Mouse (Mus musculus) thymus, adult 2 months (tissue): ENCODE data around the gene Esr1. TPM values are rescaled to one million over a fixed set of nuclear protein-coding genes. Genes with fewer than 3 reads are reported as not detected.
A peak's percentile ranks its signal among the peaks of the same experiment; 100 is the strongest.
"Not testable (repeated sequence)": the region's sequence is repeated elsewhere in the genome, so short reads cannot be mapped to it uniquely, and the experiment has no call there.

Source experiments
- DNase-seq: peaks from one replicate; pipeline ENCODE4 v3.0.0; 2021
- H3K27ac ChIP-seq: fragments of 200-500 bp; 2 replicates; pipeline ENCODE4 v1.5.1; 2012; ENCODE audit warnings: low read length, control low read depth; ENCODE audit not compliant: control insufficient read depth, insufficient read depth
- H3K27me3 ChIP-seq: fragments of 200-500 bp; 2 replicates; pipeline ENCODE4 v1.6.1; 2012; ENCODE audit warnings: mild to moderate bottlenecking, low read length, moderate library complexity, mixed read lengths; ENCODE audit not compliant: control insufficient read depth, insufficient read depth
- H3K36me3 ChIP-seq: fragments of 200-500 bp; 2 replicates; pipeline ENCODE4 v1.6.1; 2012; ENCODE audit warnings: mild to moderate bottlenecking, low read length, moderate library complexity; ENCODE audit not compliant: control insufficient read depth, insufficient read depth
- H3K4me1 ChIP-seq: fragments of 200-500 bp; replicated peaks from 2 replicates; pipeline ENCODE4 v1.6.1; 2012; ENCODE audit warnings: low read length; ENCODE audit not compliant: control insufficient read depth, insufficient read depth
- H3K4me3 ChIP-seq: fragments of 200-500 bp; 2 replicates; pipeline ENCODE4 v1.5.1; 2012; ENCODE audit warnings: mild to moderate bottlenecking, low read length, control low read depth, moderate library complexity; ENCODE audit not compliant: control insufficient read depth, insufficient read depth
- CTCF ChIP-seq: fragments of 200-500 bp; IDR thresholded peaks from 2 replicates; pipeline ENCODE4 v1.5.1; 2012; ENCODE audit warnings: mild to moderate bottlenecking, control low read depth, low read length, moderate library complexity, borderline replicate concordance; ENCODE audit not compliant: control insufficient read depth, poor library complexity, insufficient read depth; ENCODE audit errors: extremely low read depth
- POLR2A ChIP-seq: fragments of 200-500 bp; IDR thresholded peaks from 2 replicates; pipeline ENCODE4 v1.6.1; 2012; ENCODE audit warnings: mild to moderate bottlenecking, low read length, control low read depth, moderate library complexity; ENCODE audit not compliant: control insufficient read depth, poor library complexity, insufficient read depth; ENCODE audit errors: extremely low read depth
- WGBS: fragments of 180-500 bp; shearing (Covaris S2); methylation state at CpG from one replicate; pipeline ENCODE4 v1.1.7; 2018; 5-methylcytosine and 5-hydroxymethylcytosine counted together
- polyA plus RNA-seq: library from polyadenylated mRNA; depleted of rRNA; stranded (reverse); fragments of >200 nt; gene quantifications from 2 replicates; pipeline ENCODE4 v1.2.3, GENCODE M21; 2012

Gene Esr1
- polyA plus RNA-seq, 1 experiment, result 3.4 TPM

- 92% methylated on average over 8 of the region's 8 CpGs for WGBS
- no peak overlapping the region for H3K4me3 ChIP-seq
- TF ChIP-seq POLR2A, result no peak
- no peak for TF ChIP-seq CTCF
Measured at GRCm38 (mm10) chr10:4590956-4591355, 20.4 kb upstream of the Esr1 start.

GRCm38 (mm10) chr10:4593828-4594227 lies 17.6 kb upstream of the Esr1 start:
- no peaks in the 10 kb centered on the region for H3K27me3 ChIP-seq
- TF ChIP-seq CTCF (no peak), POLR2A (no peak)
- 75% methylated on average over 4 of the region's 4 CpGs for WGBS
- DNase-seq, result peak; percentile 28
- H3K4me3 ChIP-seq, result no peak overlapping the region
- H3K27ac ChIP-seq, result no peak overlapping the region
- no peaks in the 10 kb centered on the region for H3K4me1 ChIP-seq
- no peaks in the 10 kb centered on the region for H3K36me3 ChIP-seq

More at GRCm38 (mm10) chr10:4590956-4591355, 20.4 kb upstream of the Esr1 start:
- H3K27ac ChIP-seq, result no peak overlapping the region
- DNase-seq, result no peak
- H3K36me3 ChIP-seq, result no peaks in the 10 kb centered on the region
- H3K27me3 ChIP-seq, result no peaks in the 10 kb centered on the region
- no peaks in the 10 kb centered on the region for H3K4me1 ChIP-seq

- Histone ChIP-seq H3K27me3 (no peaks in the 10 kb centered on the region), H3K27ac (no peak overlapping the region), H3K4me1 (no peaks in the 10 kb centered on the region), H3K36me3 (no peaks in the 10 kb centered on the region), H3K4me3 (no peak overlapping the region)
- TF ChIP-seq POLR2A (no peak), CTCF (no peak)
- DNase-seq, result no peak
- 63% methylated on average over 4 of the region's 4 CpGs for WGBS
Measured at GRCm38 (mm10) chr10:4597211-4597610, 14.2 kb upstream of the Esr1 start.

GRCm38 (mm10) chr10:4598244-4598842 lies 13.1 kb upstream of the Esr1 start:
- H3K27me3 ChIP-seq, result no peaks in the 10 kb centered on the region
- TF ChIP-seq CTCF, result no peak
- TF ChIP-seq POLR2A, result no peak
- H3K36me3 ChIP-seq, result no peaks in the 10 kb centered on the region
- no peak overlapping the region for H3K4me3 ChIP-seq
- peak; percentile 59 for DNase-seq
- H3K27ac ChIP-seq, result no peak overlapping the region
- no peaks in the 10 kb centered on the region for H3K4me1 ChIP-seq
- WGBS, result 74% methylated on average over 10 of the region's 10 CpGs

GRCm38 (mm10) chr10:4598916-4599315 lies 12.5 kb upstream of the Esr1 start:
- Histone ChIP-seq H3K4me1 (no peaks in the 10 kb centered on the region), H3K36me3 (no peaks in the 10 kb centered on the region), H3K27me3 (no peaks in the 10 kb centered on the region), H3K27ac (no peak overlapping the region), H3K4me3 (no peak overlapping the region)
- no peak for TF ChIP-seq POLR2A
- TF ChIP-seq CTCF, result no peak
- no peak for DNase-seq
- 96% methylated on average over 12 of the region's 12 CpGs for WGBS

- Histone ChIP-seq H3K27me3 (no peaks in the 10 kb centered on the region), H3K4me3 (no peak overlapping the region), H3K36me3 (no peaks in the 10 kb centered on the region), H3K4me1 (no peaks in the 10 kb centered on the region), H3K27ac (no peak overlapping the region)
- 86% methylated on average over 4 of the region's 4 CpGs for WGBS
- no peak for TF ChIP-seq CTCF
- TF ChIP-seq POLR2A, result no peak
- no peak for DNase-seq
Measured at GRCm38 (mm10) chr10:4599591-4599990, 11.8 kb upstream of the Esr1 start.

GRCm38 (mm10) chr10:4600796-4601474 lies 10.5 kb upstream of the Esr1 start:
- no peaks in the 10 kb centered on the region for H3K27me3 ChIP-seq
- no peaks in the 10 kb centered on the region for H3K36me3 ChIP-seq
- H3K4me1 ChIP-seq, result no peaks in the 10 kb centered on the region
- no peak overlapping the region for H3K4me3 ChIP-seq
- H3K27ac ChIP-seq, result no peak overlapping the region
- WGBS, result 71% methylated on average over 2 of the region's 2 CpGs
- TF ChIP-seq POLR2A, result no peak
- TF ChIP-seq CTCF, result no peak
- DNase-seq, result no peak

GRCm38 (mm10) chr10:4601612-4602011 lies 9.8 kb upstream of the Esr1 start:
- H3K27me3 ChIP-seq, H3K36me3 ChIP-seq, H3K4me1 ChIP-seq, H3K27ac ChIP-seq, DNase-seq, H3K4me3 ChIP-seq: not testable (repeated sequence)
